Mouse (Mus musculus) liver, embryonic 14.5 days (tissue): Measurements from ENCODE around the gene Hspa12a. TPM values are rescaled to one million over a fixed set of nuclear protein-coding genes. Genes with fewer than 3 reads are reported as not detected.

Experiments
- ATAC-seq: fragments of 200-750 bp; cut with Nextera tagmentation; 2 replicates; pipeline ENCODE4 v1.8.0; 2017; ENCODE audit warnings: moderate number of reproducible peaks, mild to moderate bottlenecking, moderate library complexity; ENCODE audit not compliant: insufficient read depth
- DNase-seq, 3 experiments: peaks; one replicate each; pipeline ENCODE4 v3.0.0-alpha.2; 2012 to 2013; ENCODE audit warnings: low read depth in 3 of 3, low spot score in 3 of 3
- H3K27ac ChIP-seq: fragments of 300-500 bp; sonication (generic); 2 replicates; pipeline ENCODE4 v1.5.1; 2014; ENCODE audit warnings: moderate library complexity, mild to moderate bottlenecking, control low read depth, inconsistent platforms
- H3K27me3 ChIP-seq: fragments of 300-500 bp; sonication (generic); 2 replicates; pipeline ENCODE4 v1.6.1; 2014; ENCODE audit warnings: mild to moderate bottlenecking, low read length, moderate library complexity; ENCODE audit not compliant: control insufficient read depth, insufficient read depth
- H3K36me3 ChIP-seq: fragments of 300-500 bp; sonication (generic); replicated peaks from 2 replicates; pipeline ENCODE4 v1.6.1; 2014; ENCODE audit warnings: low read depth; ENCODE audit not compliant: control insufficient read depth, insufficient read depth
- H3K4me1 ChIP-seq, 2 experiments: fragments of 200-500 bp in 1 of 2; fragments of 300-500 bp in 1 of 2; sonication (generic) in 1 of 2; replicated peaks; 2 replicates each; pipeline ENCODE4 v1.6.1; 2012 to 2014; ENCODE audit warnings: antibody characterized with exemption in 1 of 2, inconsistent platforms in 1 of 2, low read length in 1 of 2; ENCODE audit not compliant: control insufficient read depth in 2 of 2, insufficient read depth in 2 of 2
- H3K4me2 ChIP-seq: fragments of 300-500 bp; sonication (generic); 2 replicates; pipeline ENCODE4 v1.6.1; 2014; ENCODE audit warnings: low read depth, mild to moderate bottlenecking, control low read depth, moderate library complexity
- H3K4me3 ChIP-seq, 2 experiments: fragments of 200-500 bp in 1 of 2; fragments of 300-500 bp in 1 of 2; sonication (generic) in 1 of 2; 2 replicates each; pipeline ENCODE4 v1.5.1; 2012 to 2014; ENCODE audit warnings: low read depth in 2 of 2, low read length in 2 of 2, mild to moderate bottlenecking in 2 of 2, control low read depth in 1 of 2, inconsistent platforms in 1 of 2, moderate library complexity in 1 of 2; ENCODE audit not compliant: insufficient read depth in 1 of 2
- H3K9ac ChIP-seq: fragments of 300-500 bp; sonication (generic); replicated peaks from 2 replicates; pipeline ENCODE4 v1.6.1; 2014; ENCODE audit warnings: mild to moderate bottlenecking, control low read depth, moderate library complexity
- H3K9me3 ChIP-seq: fragments of 300-500 bp; sonication (generic); 2 replicates; pipeline ENCODE4 v1.6.1; 2016; ENCODE audit warnings: low read length, mixed read lengths; ENCODE audit not compliant: control insufficient read depth
- CTCF ChIP-seq: IDR thresholded peaks from 2 replicates; pipeline ENCODE4 v1.5.1; 2016; ENCODE audit warnings: antibody characterized with exemption, low read depth, control low read depth
- EP300 ChIP-seq: IDR thresholded peaks from 2 replicates; pipeline ENCODE4 v1.6.1; 2016; ENCODE audit warnings: antibody characterized with exemption, low read depth
- WGBS: fragments of 180-500 bp; shearing (Covaris S2); extraction: QIAGEN DNeasy Blood & Tissue Kit; methylation state at CpG from one replicate; pipeline ENCODE4 v1.1.7; 2014; ENCODE audit not compliant: insufficient replicate concordance; 5-methylcytosine and 5-hydroxymethylcytosine counted together
- polyA plus RNA-seq, 2 experiments: library from polyadenylated mRNA; depleted of rRNA in 1 of 2; stranded (reverse) in 1 of 2; unstranded in 1 of 2; fragments of >200 nt; fragmentation: Nextera tagmentation in 1 of 2; extraction: Ambion mirVana in 1 of 2; gene quantifications; 2 replicates each; pipeline versions ENCODE4 v1.2.1 to v1.2.3; 2012 to 2014

The Hspa12a gene
- polyA plus RNA-seq, 2 experiments, result 0.19 to 0.25 TPM

- H3K27ac ChIP-seq, result no peak overlapping the region
- H3K9me3 ChIP-seq, result no peaks in the 10 kb centered on the region
- no peaks in the 10 kb centered on the region for H3K4me1 ChIP-seq
- H3K4me3 ChIP-seq, result no peak overlapping the region
- H3K27me3 ChIP-seq, result no peaks in the 10 kb centered on the region
- no peak overlapping the region for H3K9ac ChIP-seq
- no peak for DNase-seq
- H3K36me3 ChIP-seq, result no peaks in the 10 kb centered on the region
- no peak for ATAC-seq
- TF ChIP-seq EP300, result no peak
- no peak for TF ChIP-seq CTCF
- no peak overlapping the region for H3K4me2 ChIP-seq
- WGBS, result 52% methylated on average over 6 of the region's 6 CpGs
Observed at GRCm38 (mm10) chr19:58808864-58809263, 134.6 kb downstream of the Hspa12a start.

DNA sequence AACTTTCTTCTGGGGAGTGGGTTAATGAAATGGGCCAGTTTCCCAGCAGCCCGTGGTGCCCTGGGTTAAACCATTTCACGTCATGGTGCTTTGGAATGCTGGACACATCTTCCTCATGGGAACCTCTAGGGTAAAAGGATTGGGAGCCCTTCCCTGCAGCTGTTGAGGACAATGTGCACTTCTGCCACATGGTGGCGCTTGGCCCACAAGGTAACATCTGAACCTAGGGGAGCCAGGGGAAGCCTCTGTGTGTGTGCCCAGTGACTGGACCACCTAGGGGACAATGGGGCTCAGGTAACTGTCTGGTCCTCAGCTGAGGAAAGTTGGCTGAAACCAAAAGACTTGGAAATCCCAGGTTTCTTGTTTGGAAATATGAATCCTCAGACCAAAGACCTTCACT lies 137.1 kb downstream of the Hspa12a start:
- DNase-seq (no peak), ATAC-seq (no peak)
- Histone ChIP-seq H3K27me3 (no peaks in the 10 kb centered on the region), H3K4me2 (no peak overlapping the region), H3K27ac (no peak overlapping the region), H3K36me3 (no peaks in the 10 kb centered on the region), H3K9me3 (no peaks in the 10 kb centered on the region), H3K4me3 (no peak overlapping the region), H3K9ac (no peak overlapping the region), H3K4me1 (no peaks in the 10 kb centered on the region)
- 1% methylated on average over 3 of the region's 3 CpGs for WGBS
- TF ChIP-seq CTCF, result peak; percentile 77
- TF ChIP-seq EP300, result no peak

GRCm38 (mm10) chr19:58805191-58805779 lies 138.2 kb downstream of the Hspa12a start:
- Histone ChIP-seq H3K4me3 (no peak overlapping the region), H3K9me3 (no peaks in the 10 kb centered on the region), H3K4me2 (no peak overlapping the region), H3K27me3 (no peaks in the 10 kb centered on the region), H3K27ac (no peak overlapping the region), H3K36me3 (no peaks in the 10 kb centered on the region), H3K9ac (no peak overlapping the region), H3K4me1 (no peaks in the 10 kb centered on the region)
- no peak for ATAC-seq
- no peak for DNase-seq
- WGBS, result 66% methylated on average over 9 of the region's 9 CpGs
- TF ChIP-seq EP300 (no peak), CTCF (no peak)

DNA sequence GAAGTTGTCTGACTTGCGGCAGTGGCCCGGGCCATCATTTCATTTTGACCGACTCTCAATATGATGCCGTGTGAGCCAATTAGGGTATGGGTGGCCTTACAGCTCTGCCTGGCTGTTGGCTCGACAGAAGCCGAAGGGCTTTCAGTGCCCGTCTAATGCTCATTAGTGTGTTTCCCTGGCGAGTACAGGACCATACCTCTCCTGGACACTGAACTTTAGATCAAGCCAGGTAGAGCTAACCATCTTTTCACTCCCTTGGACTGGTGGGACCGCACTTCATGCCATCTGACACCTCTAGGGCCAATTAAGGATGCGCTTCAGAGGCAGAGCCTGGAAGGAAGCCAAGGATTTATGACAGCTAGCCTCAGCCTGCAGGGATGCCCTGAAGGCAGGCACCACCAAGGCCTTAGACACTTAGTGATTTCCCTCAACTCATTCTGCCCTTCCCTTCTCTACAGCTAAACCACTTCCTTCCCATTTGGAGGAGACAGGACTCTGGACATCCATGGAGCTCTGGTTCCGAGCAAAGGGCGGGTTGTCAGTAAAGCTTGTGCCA lies 148.3 kb downstream of the Hspa12a start:
- no peak overlapping the region for H3K4me3 ChIP-seq
- H3K9ac ChIP-seq, result no peak overlapping the region
- no peaks in the 10 kb centered on the region for H3K9me3 ChIP-seq
- H3K27me3 ChIP-seq, result no peaks in the 10 kb centered on the region
- H3K27ac ChIP-seq, result no peak overlapping the region
- no peak for DNase-seq
- no peak for ATAC-seq
- H3K36me3 ChIP-seq, result no peaks in the 10 kb centered on the region
- TF ChIP-seq EP300, result no peak
- no peak for TF ChIP-seq CTCF
- no peak overlapping the region for H3K4me2 ChIP-seq
- 61% methylated on average over 12 of the region's 12 CpGs for WGBS
- no peaks in the 10 kb centered on the region for H3K4me1 ChIP-seq

DNA sequence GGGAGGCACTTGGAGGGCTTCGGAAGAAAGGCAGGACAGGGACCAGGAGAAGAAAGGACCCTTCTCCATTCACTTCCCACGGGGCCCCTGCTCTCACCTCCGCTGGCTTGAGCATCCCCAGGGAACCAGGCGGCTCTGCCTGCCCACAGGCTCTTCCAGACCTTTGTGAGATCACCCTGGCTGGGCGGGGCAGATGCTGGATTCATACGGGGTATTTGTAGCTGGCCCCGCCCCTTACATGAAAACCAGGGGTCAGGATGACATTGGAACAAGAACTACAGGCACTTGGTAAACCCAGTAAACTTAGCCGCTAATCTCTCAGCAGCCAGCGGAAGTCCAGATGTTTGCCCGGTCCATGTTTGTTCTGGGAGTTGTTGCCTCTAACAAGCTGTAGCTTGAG lies 149.2 kb downstream of the Hspa12a start, which contains the start of gene 1700019N19Rik:
Gene 1700019N19Rik (minus strand): TSS at position 178 of the 400 bp plus-strand sequence.
- Histone ChIP-seq H3K9ac (no peak within 1 kb of the TSS), H3K4me3 (no peak within 1 kb of the TSS), H3K36me3 (no peaks in the 10 kb centered on the region), H3K27me3 (no peaks in the 10 kb centered on the region), H3K27ac (no peak within 1 kb of the TSS), H3K4me1 (no peaks in the 10 kb centered on the region), H3K4me2 (no peak within 1 kb of the TSS), H3K9me3 (no peaks in the 10 kb centered on the region)
- 35% methylated on average over 10 of the region's 10 CpGs for WGBS
- ATAC-seq (no peak), DNase-seq (no peak)
- TF ChIP-seq CTCF (no peak), EP300 (no peak)
